Mouse (Mus musculus) gastrocnemius, adult 8-10 months (tissue): ENCODE measurements around the gene Gm9045. TPM values are rescaled to one million over a fixed set of nuclear protein-coding genes. Genes with fewer than 3 reads are reported as not detected.
"Not testable (repeated sequence)": the region's sequence is repeated elsewhere in the genome, so short reads cannot be mapped to it uniquely, and the experiment has no call there.

Source experiments
- DNase-seq, 2 experiments: peaks; one replicate each; pipeline ENCODE4 v3.0.0; 2022; ENCODE audit warnings: low spot score in 2 of 2
- total RNA-seq, 4 experiments: library from RNA; stranded (reverse); gene quantifications; 2 replicates each; pipeline ENCODE4 v1.2.4; 2022

Gm9045 gene
- not detected for total RNA-seq

- DNase-seq = not testable (repeated sequence)
Observed at GRCm38 (mm10) chr10:118337731-118338130, at the start of gene Gm9045. Gm9045 (minus strand) TSS chr10:118337831.

DNA sequence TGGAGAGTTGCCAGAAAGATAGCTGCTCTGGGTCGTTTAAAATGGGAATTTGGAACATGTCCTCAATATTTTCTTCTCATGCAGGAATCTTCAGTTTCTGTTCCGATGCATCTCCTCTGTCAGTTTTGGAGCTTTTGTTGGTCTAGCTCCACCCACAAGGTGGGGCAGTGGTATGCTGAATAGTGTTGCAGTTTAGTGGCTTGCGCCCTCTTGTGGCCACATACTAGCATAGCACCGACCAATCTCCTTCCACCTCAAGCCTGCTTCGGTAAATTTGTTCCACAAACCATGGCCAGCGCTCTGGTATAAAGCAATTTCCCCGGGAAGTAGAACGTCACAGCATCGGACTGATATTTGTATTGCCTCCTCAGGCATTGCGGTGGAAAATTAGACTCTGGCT, 32.8 kb upstream of the Gm9045 start:
- peak; percentile 33 to 46 for DNase-seq

- DNase-seq = no peak
Observed at GRCm38 (mm10) chr10:118369518-118369917, 31.9 kb upstream of the Gm9045 start.

DNA sequence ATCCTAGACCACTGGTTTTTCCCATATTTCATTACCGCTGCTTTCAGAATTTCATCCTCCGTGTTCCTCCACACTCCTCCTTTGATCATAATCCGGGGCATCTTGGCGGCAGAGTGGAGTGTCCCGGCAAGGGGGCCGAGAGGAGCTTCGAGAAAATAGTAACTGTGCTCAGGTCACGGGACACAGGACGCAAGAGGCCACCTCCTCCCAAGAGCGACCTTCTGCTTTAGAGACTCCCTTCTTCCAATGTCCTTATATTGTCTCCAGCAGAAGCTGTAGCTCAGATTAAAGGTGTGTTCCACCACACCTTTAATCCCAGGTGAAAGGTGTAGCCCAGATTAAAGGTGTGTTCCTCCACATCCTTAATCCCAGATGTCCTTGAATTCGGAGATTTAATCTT, 16.4 kb upstream of the Gm9045 start, which contains the start of gene Gm9049:
Gene Gm9049 (minus strand): TSS at position 101 of the 400 bp plus-strand sequence.
- not testable (repeated sequence) for DNase-seq

DNA sequence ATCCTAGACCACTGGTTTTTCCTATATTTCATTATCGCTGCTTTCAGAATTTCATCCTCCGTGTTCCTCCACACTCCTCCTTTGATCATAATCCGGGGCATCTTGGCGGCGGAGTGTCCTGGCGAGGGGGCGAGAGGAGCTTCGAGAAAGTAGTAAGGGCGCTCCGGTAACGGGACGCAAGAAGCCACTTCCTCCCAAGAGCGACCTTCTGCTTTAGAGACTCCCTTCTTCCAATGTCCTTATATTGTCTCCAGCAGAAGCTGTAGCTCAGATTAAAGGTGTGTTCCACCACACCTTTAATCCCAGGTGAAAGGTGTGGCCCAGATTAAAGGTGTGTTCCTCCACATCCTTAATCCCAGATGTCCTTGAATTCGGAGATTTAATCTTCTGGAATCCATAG, 10.9 kb upstream of the Gm9045 start, which contains the start of gene Gm9048:
Gene Gm9048 (minus strand): TSS at position 101 of the 400 bp plus-strand sequence.
- DNase-seq = not testable (repeated sequence)

DNA sequence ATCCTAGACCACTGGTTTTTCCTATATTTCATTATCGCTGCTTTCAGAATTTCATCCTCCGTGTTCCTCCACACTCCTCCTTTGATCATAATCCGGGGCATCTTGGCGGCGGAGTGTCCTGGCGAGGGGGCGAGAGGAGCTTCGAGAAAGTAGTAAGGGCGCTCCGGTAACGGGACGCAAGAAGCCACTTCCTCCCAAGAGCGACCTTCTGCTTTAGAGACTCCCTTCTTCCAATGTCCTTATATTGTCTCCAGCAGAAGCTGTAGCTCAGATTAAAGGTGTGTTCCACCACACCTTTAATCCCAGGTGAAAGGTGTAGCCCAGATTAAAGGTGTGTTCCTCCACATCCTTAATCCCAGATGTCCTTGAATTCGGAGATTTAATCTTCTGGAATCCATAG, 5.5 kb upstream of the Gm9045 start, which contains the start of gene Gm9046:
Gene Gm9046 (minus strand): TSS at position 101 of the 400 bp plus-strand sequence.
- DNase-seq = not testable (repeated sequence)

- not testable (repeated sequence) for DNase-seq
Observed at GRCm38 (mm10) chr10:118332308-118332707, 5.3 kb downstream of the Gm9045 start, which contains the start of gene Gm9044. Gm9044 (minus strand) TSS chr10:118332408.

DNA sequence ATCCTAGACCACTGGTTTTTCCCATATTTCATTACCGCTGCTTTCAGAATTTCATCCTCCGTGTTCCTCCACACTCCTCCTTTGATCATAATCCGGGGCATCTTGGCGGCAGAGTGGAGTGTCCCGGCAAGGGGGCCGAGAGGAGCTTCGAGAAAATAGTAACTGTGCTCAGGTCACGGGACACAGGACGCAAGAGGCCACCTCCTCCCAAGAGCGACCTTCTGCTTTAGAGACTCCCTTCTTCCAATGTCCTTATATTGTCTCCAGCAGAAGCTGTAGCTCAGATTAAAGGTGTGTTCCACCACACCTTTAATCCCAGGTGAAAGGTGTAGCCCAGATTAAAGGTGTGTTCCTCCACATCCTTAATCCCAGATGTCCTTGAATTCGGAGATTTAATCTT, 10.8 kb downstream of the Gm9045 start, which contains the start of gene Gm9040:
Gene Gm9040 (minus strand): TSS at position 101 of the 400 bp plus-strand sequence.
- DNase-seq = not testable (repeated sequence)

DNA sequence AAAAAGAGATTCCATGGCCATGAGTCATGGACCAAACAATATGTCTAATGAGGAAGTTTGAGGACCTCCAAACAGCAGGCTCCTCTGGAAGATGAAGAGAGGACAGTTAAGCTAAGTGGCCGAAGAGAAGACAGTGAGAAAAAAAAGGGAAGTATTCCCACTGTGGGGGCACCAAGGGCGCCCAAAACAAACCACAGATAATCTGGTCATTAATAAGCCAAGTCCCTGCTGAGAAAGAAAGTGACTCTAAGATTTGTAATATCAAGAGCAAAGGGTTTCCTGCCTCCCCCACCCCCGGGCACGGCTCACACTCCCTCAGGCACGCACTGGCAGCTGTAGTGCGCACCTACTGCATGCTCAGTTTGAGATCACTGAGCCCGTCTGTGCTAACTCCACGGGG, 18.6 kb downstream of the Gm9045 start:
- DNase-seq = no peak

DNA sequence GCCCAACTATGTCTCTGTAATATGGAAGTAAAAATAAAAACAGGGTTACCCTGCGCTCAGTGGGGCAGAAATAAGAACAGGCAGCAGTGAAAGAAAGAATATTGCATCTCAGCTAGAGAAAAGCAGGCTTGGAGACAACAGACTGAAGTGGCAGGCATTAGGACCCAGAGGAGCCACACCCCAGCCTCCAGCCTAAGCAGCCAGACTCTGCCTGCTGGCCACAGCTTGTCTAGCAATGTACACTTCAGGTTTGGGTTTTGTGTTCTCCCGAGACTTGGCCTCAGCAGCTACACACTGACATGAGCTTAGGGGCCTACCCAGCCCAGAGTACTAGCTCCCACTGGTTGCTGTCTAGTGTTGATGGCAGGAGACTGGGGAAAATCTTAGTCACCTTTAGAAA, 35.5 kb downstream of the Gm9045 start:
- not testable (repeated sequence) for DNase-seq

- DNase-seq = no peak
Observed at GRCm38 (mm10) chr10:118294938-118295337, 42.7 kb downstream of the Gm9045 start, which contains the start of gene Iltifb. Iltifb (minus strand) TSS chr10:118295038.

Other genes starting within 250 kb of the Gm9045 start
- 1 to 10 TPM; 1.1 to 1.8 (median 1.6) TPM for gene Mdm1, start 196.0 kb downstream of the Gm9045 start, total RNA-seq
- not detected for gene Il22, start 132.9 kb downstream of the Gm9045 start, total RNA-seq
- gene Gm32717, start 97.1 kb downstream of the Gm9045 start, total RNA-seq = under 1 TPM; 0.29 to 0.54 (median 0.46) TPM
- gene Gm32802, start 79.1 kb downstream of the Gm9045 start, total RNA-seq = under 1 TPM; 0.29 to 0.54 (median 0.46) TPM
- not detected for gene Iltifb, start 42.8 kb downstream of the Gm9045 start, total RNA-seq
- not detected for gene Gm9040, start 10.9 kb downstream of the Gm9045 start, total RNA-seq
- not detected for gene Gm9044, start 5.4 kb downstream of the Gm9045 start, total RNA-seq
- gene Gm9046, start 5.4 kb upstream of the Gm9045 start, total RNA-seq = not detected
- not detected for gene Gm9048, start 10.8 kb upstream of the Gm9045 start, total RNA-seq
- gene Gm9049, start 16.3 kb upstream of the Gm9045 start, total RNA-seq = not detected
- not detected for gene Ifng, start 103.2 kb upstream of the Gm9045 start, total RNA-seq